Mouse (Mus musculus) erythroblast, embryonic 14.5 days (primary cell): ENCODE data around the gene Gm37240.

Experiments
- GATA1 ChIP-seq: IDR thresholded peaks from 2 replicates; pipeline ENCODE4 v1.6.1; 2012; ENCODE audit warnings: low read length, inconsistent platforms, mixed read lengths
- TAL1 ChIP-seq: IDR thresholded peaks from 3 replicates; pipeline ENCODE4 v1.6.1; 2012; ENCODE audit warnings: low read length, inconsistent platforms, mixed read lengths

- TF ChIP-seq TAL1 (no peak), GATA1 (no peak)
Observed at GRCm38 (mm10) chr3:84602759-84603158, 1284.6 kb downstream of the Gm37240 start.
